Mouse (Mus musculus): ENCODE data around the gene Psmg1. TPM values are rescaled to one million over a fixed set of nuclear protein-coding genes. Genes with fewer than 3 reads are reported as not detected.

Gene Psmg1
- total and polyA plus RNA-seq, 3 experiments = 112 to 169 TPM; not detected in 1

DNA sequence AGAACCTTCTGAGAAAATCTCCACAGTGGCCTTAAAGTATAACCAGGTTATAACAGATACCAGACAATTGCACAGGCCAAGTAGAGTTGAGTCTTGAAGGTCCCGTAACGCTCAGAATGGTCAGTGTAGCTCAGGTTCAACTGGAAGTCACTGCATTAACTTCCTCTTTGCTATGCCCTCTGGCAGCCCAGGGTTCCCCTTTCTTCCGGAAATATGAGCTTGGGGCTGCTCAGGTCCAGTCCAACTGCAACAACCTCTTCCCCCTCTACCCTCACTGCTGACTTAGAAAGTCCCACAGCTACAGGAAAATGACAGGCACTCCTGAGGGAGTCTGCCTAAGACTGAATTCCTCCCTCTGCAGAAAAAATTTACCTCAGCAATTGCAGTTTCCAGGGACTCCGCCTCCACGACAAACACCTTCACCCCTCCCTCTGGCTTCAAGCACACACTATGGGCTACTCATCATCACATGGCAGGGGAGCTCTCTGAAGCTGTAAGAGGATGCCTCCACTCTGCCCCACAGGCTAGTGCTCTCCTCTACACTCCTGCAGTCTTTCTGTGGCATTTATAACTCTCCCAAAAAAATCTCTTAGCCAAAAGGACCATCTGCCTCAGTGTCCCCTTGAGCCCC is 34.9 kb downstream of the Psmg1 start:
- Histone ChIP-seq H3K27me3 (ENCODE audit: control insufficient read depth in 1 of 2, insufficient read depth in 2 of 2, low read length in 2 of 2) (no peaks in the 10 kb centered on the region; a peak in 1 of 4 replicates), H3K79me2 (ENCODE audit: control insufficient read depth, insufficient read depth, low read length, poor library complexity) (no peaks in the 10 kb centered on the region), H3K36me3 (ENCODE audit: control insufficient read depth in 1 of 2, insufficient read depth in 2 of 2, low read length in 2 of 2) (no peaks in the 10 kb centered on the region), H3K27ac (ENCODE audit: control insufficient read depth, low read depth, low read length) (no peak overlapping the region), H3K9me3 (replicated peaks; ENCODE audit: insufficient read depth, low read length) (no peaks in the 10 kb centered on the region), H3K4me3 (ENCODE audit: control insufficient read depth in 1 of 2, insufficient read depth in 1 of 2, low read depth in 2 of 2, low read length in 2 of 2) (no peak overlapping the region), H3K9ac (ENCODE audit: control insufficient read depth, low read depth, low read length, poor library complexity, severe bottlenecking) (no peak overlapping the region), H3K4me1 (ENCODE audit: control insufficient read depth in 1 of 2, insufficient read depth in 2 of 2, low read length in 2 of 2) (no peaks in the 10 kb centered on the region)
- DNase-seq (ENCODE audit: low read depth, low spot score) = peak; percentile 34
- TF ChIP-seq POLR2AphosphoS2 (IDR thresholded peaks at IDR 0.05; ENCODE audit: low read length) (no peak), MYB (IDR thresholded peaks at IDR 0.05; ENCODE audit: low read depth, low read length) (no peak), MEF2A (IDR thresholded peaks at IDR 0.05; ENCODE audit: extremely low read depth, insufficient replicate concordance, low read depth, low read length, poor library complexity, severe bottlenecking) (no peak), NRF1 (IDR thresholded peaks at IDR 0.05; ENCODE audit: insufficient read depth, low read depth, low read length, poor library complexity, severe bottlenecking) (no peak), TCF12 (IDR thresholded peaks at IDR 0.05; ENCODE audit: low read depth, low read length) (no peak), JUND (IDR thresholded peaks at IDR 0.05; ENCODE audit: low read depth, low read length) (no peak), E2F4 (IDR thresholded peaks at IDR 0.05; ENCODE audit: borderline replicate concordance, low read depth, low read length) (no peak), HCFC1 (IDR thresholded peaks at IDR 0.05; ENCODE audit: low read depth, low read length) (no peak), MAFK (IDR thresholded peaks at IDR 0.05; ENCODE audit: borderline replicate concordance, low read depth, low read length) (no peak)

DNA sequence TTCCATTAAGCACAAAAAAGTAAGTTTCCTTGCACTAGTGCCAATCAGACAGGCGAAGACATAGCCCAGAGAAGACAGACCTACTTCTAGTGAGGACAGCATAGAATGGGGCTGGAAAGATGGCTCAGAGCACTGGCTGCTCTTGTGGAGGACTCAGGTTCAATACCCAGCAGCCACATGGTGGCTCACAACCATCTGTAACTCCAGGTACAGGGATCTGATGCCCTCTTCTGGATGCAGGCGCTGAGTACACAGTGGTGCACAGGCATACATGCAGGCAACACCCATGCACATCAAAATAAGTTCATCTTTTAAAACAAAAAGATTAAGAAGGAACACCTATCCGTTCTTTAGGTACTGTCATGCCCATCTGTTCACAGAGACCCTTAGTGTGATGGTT is 36.4 kb downstream of the Psmg1 start:
- Histone ChIP-seq H3K4me1 (ENCODE audit: control insufficient read depth in 1 of 2, insufficient read depth in 2 of 2, low read length in 2 of 2) (no peaks in the 10 kb centered on the region), H3K4me3 (ENCODE audit: control insufficient read depth in 1 of 2, insufficient read depth in 1 of 2, low read depth in 2 of 2, low read length in 2 of 2) (no peak overlapping the region), H3K79me2 (ENCODE audit: control insufficient read depth, insufficient read depth, low read length, poor library complexity) (no peaks in the 10 kb centered on the region), H3K9ac (ENCODE audit: control insufficient read depth, low read depth, low read length, poor library complexity, severe bottlenecking) (no peak overlapping the region), H3K27me3 (ENCODE audit: control insufficient read depth in 1 of 2, insufficient read depth in 2 of 2, low read length in 2 of 2) (peaks cover 0 to 2% of the 10 kb centered on the region in 2 experiments; a peak in 1 of 4 replicates), H3K27ac (ENCODE audit: control insufficient read depth, low read depth, low read length) (no peak overlapping the region), H3K9me3 (replicated peaks; ENCODE audit: insufficient read depth, low read length) (no peaks in the 10 kb centered on the region), H3K36me3 (ENCODE audit: control insufficient read depth in 1 of 2, insufficient read depth in 2 of 2, low read length in 2 of 2) (no peaks in the 10 kb centered on the region)
- TF ChIP-seq USF1 (IDR thresholded peaks at IDR 0.05; ENCODE audit: low read depth, low read length) (no peak), MYB (IDR thresholded peaks at IDR 0.05; ENCODE audit: low read depth, low read length) (no peak), CTCF (IDR thresholded peaks at IDR 0.05 in 2 of 3, conservative IDR thresholded peaks at IDR 0.05 in 1 of 3; ENCODE audit: control insufficient read depth in 1 of 3, insufficient read depth in 1 of 3, low read depth in 2 of 3, low read length in 3 of 3, poor library complexity in 1 of 3, severe bottlenecking in 1 of 3) (peak in 2 of 3 experiments; percentile 10 to 14; a peak in 3 of 6 replicates), ZKSCAN1 (IDR thresholded peaks at IDR 0.05; ENCODE audit: low read depth, low read length) (no peak)
- no peak for DNase-seq (ENCODE audit: low read depth, low spot score)

DNA sequence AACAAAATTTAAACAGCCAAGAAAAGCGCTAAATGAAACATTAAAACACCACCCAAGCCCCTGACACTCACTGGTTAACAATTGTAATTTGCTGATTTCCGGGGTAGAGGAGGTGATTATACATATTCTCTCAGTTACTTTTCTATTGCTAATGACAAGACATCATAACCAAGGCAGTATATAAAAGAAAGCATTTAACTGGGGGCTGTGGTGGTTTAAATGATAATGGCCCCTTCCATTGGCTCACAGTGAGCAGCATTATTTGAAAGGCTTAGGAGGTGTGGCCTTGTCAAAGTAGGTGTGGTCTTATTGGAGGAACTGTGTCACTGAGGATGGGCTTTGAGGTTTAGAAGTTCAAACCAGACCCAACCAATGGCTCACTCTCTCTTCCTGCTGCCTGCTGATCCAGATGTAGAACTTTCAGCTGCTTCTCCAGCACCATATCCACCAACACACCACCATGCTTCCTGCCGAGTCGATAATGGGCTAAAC is 37.6 kb downstream of the Psmg1 start:
- H3K4me3 ChIP-seq (ENCODE audit: control insufficient read depth in 1 of 2, insufficient read depth in 1 of 2, low read depth in 2 of 2, low read length in 2 of 2) = no peak overlapping the region
- H3K9ac ChIP-seq (ENCODE audit: control insufficient read depth, low read depth, low read length, poor library complexity, severe bottlenecking) = no peak overlapping the region
- H3K36me3 ChIP-seq (ENCODE audit: control insufficient read depth in 1 of 2, insufficient read depth in 2 of 2, low read length in 2 of 2) = no peaks in the 10 kb centered on the region
- TF ChIP-seq CHD2 (IDR thresholded peaks at IDR 0.05; ENCODE audit: low read length) = no peak
- H3K27ac ChIP-seq (ENCODE audit: control insufficient read depth, low read depth, low read length) = no peak overlapping the region
- no peaks in the 10 kb centered on the region for H3K9me3 ChIP-seq (replicated peaks; ENCODE audit: insufficient read depth, low read length)
- no peak for DNase-seq (ENCODE audit: low read depth, low spot score)
- H3K4me1 ChIP-seq (ENCODE audit: control insufficient read depth in 1 of 2, insufficient read depth in 2 of 2, low read length in 2 of 2) = no peaks in the 10 kb centered on the region
- peaks cover 0 to 2% of the 10 kb centered on the region in 2 experiments; a peak in 1 of 4 replicates for H3K27me3 ChIP-seq (ENCODE audit: control insufficient read depth in 1 of 2, insufficient read depth in 2 of 2, low read length in 2 of 2)
- no peaks in the 10 kb centered on the region for H3K79me2 ChIP-seq (ENCODE audit: control insufficient read depth, insufficient read depth, low read length, poor library complexity)
